ENCODE assay signal across 30 mouse cellular contexts in genomic region chr10:108293620-108294195, GRCm38 (mm10). TPM values are rescaled to one million over a fixed set of nuclear protein-coding genes. Genes with fewer than 3 reads are reported as not detected.
DNase-seq lines count a peak whose midpoint lies in the region; ATAC-seq and TF ChIP-seq lines count a peak whose summit lies in the region.
"Had no signal": no experiment of that assay in that cellular context is flagged by ENCODE, and none has a peak within 500 bp of the region (broad histone marks: within the 10 kb centered on the region; RNA-seq: fewer than 3 reads in every experiment).

No protein-coding gene starts in this region.

- no peak overlapping the region for H3K27ac ChIP-seq in limb, embryonic 14.5 days (replicated peaks; ENCODE audit: low read depth, low read length)
- H3K27ac ChIP-seq in limb, embryonic 10.5 days = no peak overlapping the region
- H3K27ac ChIP-seq in embryonic facial prominence, embryonic 10.5 days (replicated peaks) = no peak overlapping the region
- no peak overlapping the region for H3K27ac ChIP-seq in forebrain, embryonic 15.5 days (replicated peaks)
- H3K27ac ChIP-seq: heart, embryonic 10.5 days; hindbrain, embryonic 12.5 days; hindbrain, postnatal 0 days; intestine, embryonic 15.5 days; layer of hippocampus, adult 2 months; liver, embryonic 15.5 days; lung, embryonic 15.5 days; midbrain, embryonic 12.5 days; neural tube, embryonic 12.5 days had no signal

- no peaks in the 10 kb centered on the region for H3K9me3 ChIP-seq in limb, embryonic 14.5 days (ENCODE audit: control insufficient read depth, low read length)
- no peaks in the 10 kb centered on the region for H3K9me3 ChIP-seq in limb, embryonic 10.5 days (replicated peaks)
- no peaks in the 10 kb centered on the region for H3K9me3 ChIP-seq in embryonic facial prominence, embryonic 10.5 days
- no peaks in the 10 kb centered on the region for H3K9me3 ChIP-seq in forebrain, embryonic 15.5 days
- H3K9me3 ChIP-seq: G1E; heart, embryonic 10.5 days; hindbrain, embryonic 12.5 days; intestine, embryonic 15.5 days; liver, embryonic 15.5 days; lung, embryonic 15.5 days; megakaryocyte, embryonic 14.5 days; midbrain, embryonic 12.5 days; neural tube, embryonic 12.5 days had no signal

- no peak overlapping the region for H3K4me2 ChIP-seq in limb, embryonic 14.5 days (replicated peaks; ENCODE audit: low read depth, low read length, severe bottlenecking)
- no peak overlapping the region for H3K4me2 ChIP-seq in forebrain, embryonic 15.5 days (replicated peaks)
- H3K4me2 ChIP-seq: hindbrain, embryonic 12.5 days; intestine, embryonic 15.5 days; liver, embryonic 15.5 days; lung, embryonic 15.5 days; midbrain, embryonic 12.5 days; neural tube, embryonic 12.5 days had no signal

- no peak overlapping the region for H3K4me3 ChIP-seq in limb, embryonic 14.5 days (replicated peaks; ENCODE audit: low read length)
- no peak overlapping the region for H3K4me3 ChIP-seq in limb, embryonic 10.5 days
- no peak overlapping the region for H3K4me3 ChIP-seq in embryonic facial prominence, embryonic 10.5 days
- no peak overlapping the region for H3K4me3 ChIP-seq in forebrain, embryonic 15.5 days
- H3K4me3 ChIP-seq: heart, embryonic 10.5 days; hindbrain, embryonic 12.5 days; intestine, embryonic 15.5 days; layer of hippocampus, adult 2 months; liver, embryonic 15.5 days; lung, embryonic 15.5 days; megakaryocyte, embryonic 14.5 days; midbrain, embryonic 12.5 days; myocyte; neural tube, embryonic 12.5 days had no signal

- ATAC-seq in limb, embryonic 14.5 days (ENCODE audit: low FRiP score, low read depth) = no peak
- no peak for ATAC-seq in forebrain, embryonic 15.5 days (replicated peaks)
- ATAC-seq: CD4-positive, CD25-positive, alpha-beta regulatory T cell, adult 4 months; forebrain, embryonic 14.5 days; hindbrain, postnatal 0 days; intestine, embryonic 15.5 days had no signal

- no peaks in the 10 kb centered on the region for H3K4me1 ChIP-seq in limb, embryonic 14.5 days (ENCODE audit: control insufficient read depth, insufficient read depth, low read length)
- peaks cover 5% of the 10 kb centered on the region; the same call in 1 of the 2 replicates for H3K4me1 ChIP-seq in limb, embryonic 10.5 days
- 0 out of 2 replicates have a peak, but pooled peaks cover 3% of the 10 kb centered on the region for H3K4me1 ChIP-seq in embryonic facial prominence, embryonic 10.5 days
- H3K4me1 ChIP-seq in forebrain, embryonic 15.5 days = no peaks in the 10 kb centered on the region
- H3K4me1 ChIP-seq: hindbrain, embryonic 12.5 days; intestine, embryonic 15.5 days; liver, embryonic 15.5 days; lung, embryonic 15.5 days; megakaryocyte, embryonic 14.5 days; midbrain, embryonic 12.5 days; neural tube, embryonic 12.5 days had no signal

- TF ChIP-seq POLR2A in limb, embryonic 14.5 days (IDR thresholded peaks at IDR 0.05; ENCODE audit: borderline replicate concordance, extremely low read depth, insufficient read depth, insufficient read length) = no peak

- H3K36me3 ChIP-seq in limb, embryonic 14.5 days (ENCODE audit: control insufficient read depth, insufficient read depth, low read length) = no peaks in the 10 kb centered on the region
- H3K36me3 ChIP-seq in limb, embryonic 10.5 days = no peaks in the 10 kb centered on the region
- H3K36me3 ChIP-seq in embryonic facial prominence, embryonic 10.5 days (replicated peaks) = no peaks in the 10 kb centered on the region
- H3K36me3 ChIP-seq in forebrain, embryonic 15.5 days = no peaks in the 10 kb centered on the region
- H3K36me3 ChIP-seq: G1E; heart, embryonic 10.5 days; hindbrain, embryonic 12.5 days; intestine, embryonic 15.5 days; liver, embryonic 15.5 days; lung, embryonic 15.5 days; midbrain, embryonic 12.5 days; neural tube, embryonic 12.5 days had no signal

- 80% methylated on average over 16 of the region's 16 CpGs for WGBS in limb, embryonic 14.5 days
- 88% methylated on average over 16 of the region's 16 CpGs for WGBS in limb, embryonic 10.5 days
- 86% methylated on average over 16 of the region's 16 CpGs for WGBS in embryonic facial prominence, embryonic 10.5 days
- 94% methylated on average over 16 of the region's 16 CpGs for WGBS in forebrain, embryonic 15.5 days

- DNase-seq in limb, embryonic 14.5 days (ENCODE audit: low spot score) = peak; percentile 27
- DNase-seq in limb, embryonic 10.5 days (ENCODE audit: low spot score) = no peak
- DNase-seq in urinary bladder, postnatal 36 days (ENCODE audit: low spot score in 2 of 2) = peak; percentile 10 to 25
- DNase-seq in urinary bladder, adult 2 months (ENCODE audit: low spot score) = no peak
- peak; percentile 25 for DNase-seq in embryonic facial prominence, embryonic 10.5 days (ENCODE audit: low spot score)
- DNase-seq in thymus, postnatal 36 days = no peak
- DNase-seq: adrenal gland, postnatal 10 days; cerebellum, adult 11-12 months; cerebellum, postnatal 10 days; gastrocnemius, postnatal 10 days; heart, postnatal 36 days; kidney, adult 2 months; kidney, postnatal 36 days; lung, postnatal 4 days; thymus, postnatal 14 days had no signal

- H3K27me3 ChIP-seq in limb, embryonic 14.5 days (ENCODE audit: control insufficient read depth, insufficient read depth, low read length) = no peaks in the 10 kb centered on the region
- H3K27me3 ChIP-seq in limb, embryonic 10.5 days (ENCODE audit: low read depth, poor library complexity, severe bottlenecking) = no peaks in the 10 kb centered on the region
- H3K27me3 ChIP-seq in embryonic facial prominence, embryonic 10.5 days (replicated peaks; ENCODE audit: low read depth, poor library complexity, severe bottlenecking) = no peaks in the 10 kb centered on the region
- H3K27me3 ChIP-seq in forebrain, embryonic 15.5 days = no peaks in the 10 kb centered on the region
- H3K27me3 ChIP-seq: hindbrain, embryonic 12.5 days; intestine, embryonic 15.5 days; liver, embryonic 15.5 days; lung, embryonic 15.5 days; megakaryocyte, embryonic 14.5 days; midbrain, embryonic 12.5 days; neural tube, embryonic 12.5 days had no signal

- H3K9ac ChIP-seq in limb, embryonic 14.5 days (ENCODE audit: low read depth, low read length, severe bottlenecking) = no peak overlapping the region
- H3K9ac ChIP-seq in forebrain, embryonic 15.5 days (replicated peaks) = no peak overlapping the region
- H3K9ac ChIP-seq: hindbrain, embryonic 12.5 days; intestine, embryonic 15.5 days; liver, embryonic 15.5 days; lung, embryonic 15.5 days; midbrain, embryonic 12.5 days; neural tube, embryonic 12.5 days had no signal

RNA-seq across cellular contexts. Expression of gene Pawr, which starts 38.2 kb away (rescaled TPM):
- 2.8 and 3.1 TPM in 2 replicates for polyA plus RNA-seq in limb, embryonic 14.5 days (2012; rRNA removed)
- polyA plus RNA-seq in limb, embryonic 14.5 days (2014; fragmentation: Nextera tagmentation; extraction: Ambion mirVana) = 3.5 and 4.6 TPM in 2 replicates
- polyA plus RNA-seq in limb, embryonic 10.5 days (2016; fragmentation: Nextera tagmentation; extraction: Ambion mirVana) = 4.0 and 4.3 TPM in 2 replicates
- polyA plus RNA-seq in urinary bladder, adult 2 months (2012; rRNA removed) = 60.2 and 68.4 TPM in 2 replicates
- 7.6 and 9.1 TPM in 2 replicates for polyA plus RNA-seq in embryonic facial prominence, embryonic 10.5 days (2016; fragmentation: Nextera tagmentation; extraction: Ambion mirVana)
- 2.8 and 2.9 TPM in 2 replicates for polyA plus RNA-seq in forebrain, embryonic 15.5 days (2015; fragmentation: Nextera tagmentation; extraction: Ambion mirVana)
- polyA plus RNA-seq: CD4-positive, CD25-positive, alpha-beta regulatory T cell, adult 4 months had no signal

Comparison
In these comparisons a context has a peak if more than half of its experiments do, and no peak if none do; other contexts are left out.
1. DNase-seq: peak in limb, embryonic 14.5 days (single experiment), urinary bladder, postnatal 36 days (2 of 2) and embryonic facial prominence, embryonic 10.5 days (single experiment); none in limb, embryonic 10.5 days (single experiment), urinary bladder, adult 2 months (single experiment) and thymus, postnatal 36 days (0 of 2).